Mouse (Mus musculus) adrenal gland, adult 2 months (tissue): ENCODE data around the gene Pclo. TPM values are rescaled to one million over a fixed set of nuclear protein-coding genes. Genes with fewer than 3 reads are reported as not detected.
"Not testable (repeated sequence)": the region's sequence is repeated elsewhere in the genome, so short reads cannot be mapped to it uniquely, and the experiment has no call there.

Source experiments
- DNase-seq: peaks from one replicate; pipeline ENCODE4 v3.0.0; 2021
- long read RNA-seq: library from polyadenylated mRNA; stranded (forward); transcript quantifications from one replicate; pipeline ENCODE4 v2.0.0, GENCODE M21; 2021
- polyA plus RNA-seq: library from polyadenylated mRNA; depleted of rRNA; stranded (reverse); fragments of >200 nt; gene quantifications from 2 replicates; pipeline ENCODE4 v1.2.3, GENCODE M21; 2012; rRNA removed
- total RNA-seq, 2 experiments: library from RNA; stranded (reverse); gene quantifications; 2 replicates each; pipeline ENCODE4 v1.2.3; 2021

Pclo gene
- total RNA-seq (1 to 10 TPM; 5.9 to 8.9 TPM), polyA plus RNA-seq (0.41 and 0.71 TPM in 2 replicates)
- long read RNA-seq = 0 reads

DNA sequence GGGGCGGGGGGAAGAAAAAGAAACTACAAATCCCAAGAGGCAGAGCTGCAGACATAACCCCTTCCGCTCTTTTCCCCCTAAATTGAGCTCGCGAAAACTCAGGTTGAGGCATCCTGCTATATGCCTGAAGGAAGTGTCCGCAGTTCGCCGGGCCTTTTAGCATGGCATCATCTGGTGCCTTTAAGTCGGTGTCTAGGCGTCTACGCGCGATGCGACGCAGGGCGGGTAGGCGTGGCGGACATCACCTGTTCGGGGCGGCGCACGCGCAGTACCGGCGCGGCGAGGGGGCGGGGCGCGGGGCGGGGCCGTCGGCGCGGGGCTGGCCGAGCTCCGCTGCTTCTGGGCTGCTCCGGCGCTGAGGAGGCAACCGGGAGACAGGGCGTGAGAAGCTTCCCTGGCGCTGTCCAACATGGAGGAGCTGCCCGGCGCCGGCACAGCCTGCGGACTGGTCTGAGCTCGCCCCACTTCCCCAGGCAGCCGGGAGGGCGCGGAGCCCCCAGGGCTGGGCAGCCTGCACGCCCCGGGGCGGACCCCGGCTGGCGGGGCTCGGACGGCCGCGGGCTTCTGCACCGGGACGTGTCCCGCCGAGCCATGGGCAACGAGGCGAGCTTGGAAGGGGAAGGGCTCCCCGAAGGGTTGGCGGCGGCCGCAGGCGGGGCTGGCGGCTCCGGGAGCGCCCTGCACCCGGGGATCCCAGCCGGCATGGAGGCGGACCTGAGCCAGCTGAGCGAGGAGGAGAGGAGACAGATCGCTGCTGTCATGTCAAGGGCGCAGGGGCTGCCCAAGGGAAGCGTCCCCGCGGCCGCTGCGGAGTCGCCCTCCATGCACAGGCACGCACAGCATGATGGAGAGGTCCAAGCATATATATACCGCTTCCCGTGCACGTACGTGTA lies at the start of gene Pclo:
Pclo (plus strand) TSS at position 288 of the 893 bp plus-strand sequence.
- peak; percentile 90 for DNase-seq

DNA sequence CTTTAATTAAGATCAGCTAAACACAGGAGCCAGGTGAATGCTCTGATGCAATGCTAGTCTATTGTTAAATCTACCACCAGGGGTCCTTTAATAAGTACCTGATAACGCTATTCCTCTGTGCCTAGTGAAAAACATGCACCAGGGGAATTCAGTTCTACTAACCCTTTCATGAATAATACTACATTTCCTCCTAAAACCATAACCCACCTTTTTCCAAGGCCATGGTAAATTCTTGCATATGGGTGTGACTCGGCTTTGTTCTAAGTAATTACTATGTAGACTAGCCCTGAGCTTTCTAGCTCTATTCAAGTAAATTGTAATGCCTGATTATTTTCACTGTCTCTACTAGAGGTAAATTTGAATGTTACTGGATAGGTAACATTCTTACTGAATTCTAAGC lies 20.3 kb upstream of the Pclo start:
- not testable (repeated sequence) for DNase-seq

DNA sequence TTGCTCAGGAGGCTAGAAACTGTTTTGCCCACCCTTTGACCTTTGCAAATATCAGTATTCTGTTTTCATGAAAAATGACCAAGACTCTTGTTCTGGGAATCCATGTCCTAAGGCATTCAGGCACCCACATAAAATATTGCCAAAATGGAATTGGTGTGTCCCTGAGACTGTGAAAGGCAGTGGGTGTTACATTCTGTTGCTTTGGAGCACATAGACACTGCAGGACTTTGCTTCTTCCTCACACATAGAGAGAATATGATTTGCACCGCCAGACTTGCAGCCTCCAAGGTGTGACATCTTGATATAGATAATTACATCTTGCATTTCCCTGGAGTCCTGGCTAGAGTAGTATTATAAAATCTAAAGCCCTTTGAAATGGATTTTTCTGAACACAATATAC lies 6.2 kb upstream of the Pclo start:
- no peak for DNase-seq

- DNase-seq = no peak
Measured at GRCm38 (mm10) chr5:14509621-14510020, 5.1 kb upstream of the Pclo start.

DNA sequence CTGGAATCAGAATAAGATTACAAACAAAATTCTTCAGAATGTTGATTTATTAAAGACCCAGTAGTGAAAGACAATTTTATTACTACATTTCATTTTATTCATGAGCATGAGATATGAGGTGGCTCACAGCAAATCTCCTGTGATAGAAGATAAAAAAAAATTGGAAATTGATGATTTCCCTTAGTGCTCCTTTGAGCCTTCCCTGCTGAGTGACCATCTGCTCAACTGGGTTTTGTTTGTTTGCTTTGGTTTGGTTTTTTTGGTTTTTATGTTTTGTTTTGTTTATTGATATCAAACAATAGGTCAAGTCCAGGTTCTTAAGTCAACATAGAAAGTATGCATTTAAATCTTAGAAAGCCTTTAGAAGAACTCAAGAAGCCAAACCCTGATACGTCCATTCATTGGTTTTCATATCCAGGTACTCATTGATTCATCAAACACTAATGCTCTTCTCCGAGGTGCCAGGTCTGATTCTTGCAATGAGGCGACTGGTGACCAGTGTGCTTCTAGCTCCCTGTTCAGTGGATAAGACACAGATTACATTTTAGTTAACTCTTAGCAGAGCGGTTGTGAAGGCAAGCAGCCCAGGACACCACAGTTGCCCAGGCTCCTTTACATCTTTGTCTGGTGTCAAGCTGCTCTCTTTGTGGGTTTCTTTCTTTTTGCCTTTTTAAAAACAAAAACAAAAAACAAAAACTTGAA lies 3.6 kb downstream of the Pclo start:
- no peak for DNase-seq

DNA sequence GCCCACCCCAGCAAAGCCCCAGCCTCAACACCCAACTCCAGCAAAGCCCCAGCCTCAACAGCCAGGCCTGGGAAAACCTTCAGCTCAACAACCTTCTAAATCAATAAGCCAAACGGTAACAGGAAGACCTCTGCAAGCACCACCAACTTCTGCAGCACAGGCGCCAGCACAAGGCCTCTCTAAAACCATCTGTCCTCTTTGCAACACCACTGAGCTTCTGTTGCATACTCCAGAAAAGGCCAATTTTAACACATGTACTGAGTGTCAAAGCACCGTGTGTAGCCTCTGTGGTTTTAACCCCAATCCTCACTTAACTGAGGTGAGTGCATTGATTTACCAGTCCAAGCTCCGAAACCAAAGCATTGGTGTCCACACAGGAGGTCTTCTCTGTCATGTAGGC lies 7.3 kb downstream of the Pclo start:
- DNase-seq = no peak

- no peak for DNase-seq
Measured at GRCm38 (mm10) chr5:14526038-14526437, 11.3 kb downstream of the Pclo start.

DNA sequence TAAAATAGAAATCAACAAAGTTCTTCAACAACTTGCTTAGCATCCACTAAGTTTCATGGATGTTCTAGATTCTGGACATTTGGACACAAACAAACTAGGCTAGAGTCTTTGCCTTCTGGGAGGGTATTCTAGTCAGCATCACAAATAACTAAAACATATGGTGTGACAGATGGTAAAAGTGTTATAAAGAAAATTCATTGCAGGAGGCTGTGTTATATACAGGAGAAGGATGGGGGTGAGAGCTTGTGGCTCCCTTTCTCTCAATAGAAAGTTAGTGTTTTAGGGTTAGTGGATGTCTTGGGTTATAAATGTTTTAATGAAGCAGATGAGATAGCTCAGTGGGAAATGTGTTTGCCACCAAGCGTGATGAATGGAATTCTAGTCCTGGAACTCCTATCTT lies 13.1 kb downstream of the Pclo start:
- no peak for DNase-seq

DNA sequence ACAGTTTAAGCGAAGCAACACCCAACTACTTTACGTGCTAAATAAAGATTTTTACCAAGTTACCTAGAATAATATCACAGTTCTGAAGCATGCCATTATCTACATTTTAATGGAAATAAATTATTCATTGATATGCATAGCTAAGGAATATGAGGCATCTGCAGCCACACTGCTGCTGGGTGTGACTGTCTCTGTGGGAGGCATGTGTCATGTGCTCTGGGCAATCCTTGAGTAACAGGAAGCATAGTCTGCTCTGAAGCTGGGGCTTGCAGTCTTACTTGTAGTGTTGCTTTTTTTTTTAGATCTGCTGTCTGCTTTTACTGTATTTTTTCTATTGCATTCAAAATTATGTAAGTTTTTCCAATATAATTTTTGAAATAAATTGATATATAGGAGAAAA lies 17.2 kb downstream of the Pclo start:
- no peak for DNase-seq

- no peak for DNase-seq
Measured at GRCm38 (mm10) chr5:14539346-14539745, 24.6 kb downstream of the Pclo start.

DNA sequence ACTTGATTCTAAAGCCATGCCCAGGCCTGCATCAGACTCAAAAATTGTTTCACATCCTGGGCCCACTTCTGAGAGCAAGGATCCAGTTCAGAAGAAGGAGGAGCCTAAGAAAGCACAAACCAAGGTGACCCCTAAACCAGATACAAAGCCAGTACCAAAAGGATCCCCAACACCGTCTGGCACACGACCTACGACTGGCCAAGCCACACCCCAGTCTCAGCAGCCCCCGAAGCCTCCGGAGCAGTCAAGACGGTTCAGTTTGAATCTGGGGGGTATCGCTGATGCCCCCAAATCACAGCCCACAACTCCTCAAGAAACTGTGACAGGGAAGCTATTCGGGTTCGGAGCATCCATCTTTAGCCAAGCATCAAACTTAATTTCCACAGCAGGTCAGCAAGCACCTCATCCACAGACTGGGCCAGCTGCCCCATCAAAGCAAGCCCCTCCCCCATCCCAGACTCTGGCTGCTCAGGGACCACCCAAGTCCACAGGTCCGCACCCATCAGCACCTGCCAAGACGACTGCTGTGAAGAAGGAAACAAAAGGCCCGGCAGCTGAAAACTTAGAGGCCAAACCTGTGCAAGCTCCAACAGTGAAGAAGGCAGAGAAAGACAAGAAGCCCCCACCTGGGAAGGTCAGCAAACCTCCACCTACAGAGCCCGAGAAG lies 25.4 kb downstream of the Pclo start:
- DNase-seq = no peak

DNA sequence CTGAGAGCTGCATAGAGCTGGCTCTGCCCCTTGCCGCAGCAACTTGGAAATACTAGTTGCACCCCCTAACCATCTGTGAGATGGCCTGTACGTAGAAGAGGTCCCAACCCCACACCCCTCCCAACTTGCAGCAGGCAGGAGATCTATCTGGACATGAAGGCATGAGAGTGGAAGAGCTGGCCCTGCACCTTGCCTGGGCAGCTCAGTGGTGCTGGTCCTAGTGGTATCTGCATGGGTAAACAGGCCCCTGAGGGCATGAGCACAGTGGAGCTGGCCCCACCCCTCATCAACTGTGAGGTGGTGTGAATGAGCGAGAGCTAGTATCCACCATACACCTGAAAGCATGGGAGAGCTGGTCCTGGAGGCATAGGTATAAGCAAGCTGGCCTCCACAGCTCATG lies 60.9 kb downstream of the Pclo start:
- DNase-seq = no peak

GRCm38 (mm10) chr5:14591479-14591878 lies 76.8 kb downstream of the Pclo start:
- no peak for DNase-seq

DNA sequence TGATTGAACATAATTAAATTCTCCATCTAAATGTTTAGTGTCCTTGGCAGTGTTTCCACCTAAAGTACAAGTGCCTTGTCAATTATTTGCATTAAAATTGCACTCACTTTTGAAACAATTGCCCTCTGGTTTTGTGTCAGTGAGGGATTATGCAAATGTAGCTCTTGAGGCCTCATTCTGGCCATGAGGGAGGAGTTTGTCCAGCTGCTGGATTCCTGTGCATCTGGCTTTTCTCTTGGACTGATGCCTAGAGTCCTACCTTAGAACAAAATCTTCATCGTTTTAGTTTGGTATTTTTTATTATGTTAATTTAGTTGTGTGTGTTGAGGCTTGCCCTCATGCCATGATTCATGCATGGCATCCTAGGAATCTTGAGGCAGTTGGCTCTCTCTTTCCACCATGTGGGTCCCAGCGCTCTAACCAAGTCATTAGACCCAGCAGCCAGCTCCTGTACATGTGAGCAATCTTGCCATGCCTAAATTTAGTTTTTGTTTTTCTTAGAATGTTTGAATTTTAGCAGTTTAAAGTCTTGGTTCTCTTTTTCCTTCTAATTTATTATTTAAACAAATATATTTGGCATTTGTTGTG lies 80.8 kb downstream of the Pclo start:
- no peak for DNase-seq

DNA sequence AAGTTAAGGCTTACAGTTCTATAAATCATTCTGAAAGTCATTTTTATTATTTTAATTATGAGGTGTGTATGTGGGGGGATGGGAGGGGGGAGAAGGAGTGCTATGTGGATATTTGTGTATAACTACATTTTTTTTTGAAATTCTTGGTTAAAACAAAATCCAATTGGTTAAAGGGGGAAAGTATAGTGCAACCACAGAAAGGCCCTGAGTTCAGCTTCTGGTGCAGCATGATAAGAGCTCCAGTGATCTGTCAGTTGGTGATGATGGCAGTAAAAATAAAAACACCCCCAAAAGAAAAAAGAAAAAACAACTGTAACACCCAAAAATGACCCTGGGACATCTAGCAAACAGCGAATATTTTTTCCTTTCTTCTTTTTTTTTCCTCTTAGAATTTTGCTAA lies 93.6 kb downstream of the Pclo start:
- no peak for DNase-seq

DNA sequence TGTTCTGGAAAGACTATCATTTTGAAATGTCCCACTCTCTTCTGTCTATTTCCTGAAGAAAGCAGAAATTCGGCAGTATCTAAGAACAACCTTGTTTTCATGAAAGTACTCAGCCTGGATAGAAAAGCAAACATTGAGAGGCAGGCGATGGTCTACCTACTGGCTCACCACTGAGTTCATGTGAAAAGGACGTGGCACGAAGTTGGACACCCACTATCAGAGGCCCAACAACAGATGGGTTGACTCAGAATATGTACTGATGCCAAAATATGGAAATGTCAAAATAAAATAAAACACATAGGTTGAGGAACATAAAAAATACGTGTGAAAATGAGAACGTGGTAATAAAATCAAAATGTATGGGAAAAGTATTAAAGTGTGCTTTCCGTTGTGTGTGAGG lies 106.4 kb downstream of the Pclo start:
- no peak for DNase-seq

DNA sequence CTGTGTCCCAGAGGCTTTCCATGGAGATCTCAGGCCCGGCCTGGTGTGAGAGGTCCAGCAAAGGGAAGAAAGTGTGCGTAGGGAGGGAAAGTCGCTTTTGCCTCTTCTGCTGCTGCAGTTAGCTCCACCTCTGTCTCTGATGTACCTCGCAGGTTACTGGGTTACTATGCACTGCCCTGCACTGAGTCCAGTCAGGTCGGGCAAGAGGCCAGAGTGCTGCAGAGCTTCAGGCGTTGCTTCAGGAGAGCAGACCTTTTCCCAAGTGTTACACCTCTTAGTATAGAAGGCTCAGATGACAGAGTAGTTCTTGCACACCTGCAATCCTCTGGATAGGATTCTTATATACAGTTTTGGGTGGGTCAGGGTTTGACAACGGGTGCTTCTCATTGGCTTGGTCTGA lies 108.6 kb downstream of the Pclo start:
- no peak for DNase-seq

GRCm38 (mm10) chr5:14641260-14641659 lies 126.5 kb downstream of the Pclo start:
- DNase-seq = no peak

GRCm38 (mm10) chr5:14645856-14646255 lies 131.1 kb downstream of the Pclo start:
- no peak for DNase-seq

- no peak for DNase-seq
Measured at GRCm38 (mm10) chr5:14660637-14661036, 145.9 kb downstream of the Pclo start.

DNA sequence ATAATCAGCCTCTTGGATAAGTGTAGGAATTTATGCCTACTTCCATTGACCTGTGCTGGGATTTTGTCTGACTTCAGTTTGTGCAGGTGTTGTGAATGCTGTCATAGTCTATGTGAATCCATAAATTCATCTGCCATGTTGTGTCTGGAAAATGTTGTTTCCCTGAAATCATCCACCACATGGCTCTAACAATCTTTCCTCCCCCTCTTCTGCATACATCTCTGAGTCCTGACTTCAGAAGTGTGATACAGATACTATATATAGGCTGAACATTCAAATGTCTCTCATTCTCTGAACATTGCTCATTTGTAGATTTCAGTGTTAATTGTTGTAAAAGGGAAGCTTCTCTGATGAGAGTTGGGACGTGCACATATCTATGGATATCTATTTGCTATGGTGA lies 147.5 kb downstream of the Pclo start:
- no peak for DNase-seq

GRCm38 (mm10) chr5:14662603-14663002 lies 147.9 kb downstream of the Pclo start:
- DNase-seq = no peak
